In the genomic region with DNA sequence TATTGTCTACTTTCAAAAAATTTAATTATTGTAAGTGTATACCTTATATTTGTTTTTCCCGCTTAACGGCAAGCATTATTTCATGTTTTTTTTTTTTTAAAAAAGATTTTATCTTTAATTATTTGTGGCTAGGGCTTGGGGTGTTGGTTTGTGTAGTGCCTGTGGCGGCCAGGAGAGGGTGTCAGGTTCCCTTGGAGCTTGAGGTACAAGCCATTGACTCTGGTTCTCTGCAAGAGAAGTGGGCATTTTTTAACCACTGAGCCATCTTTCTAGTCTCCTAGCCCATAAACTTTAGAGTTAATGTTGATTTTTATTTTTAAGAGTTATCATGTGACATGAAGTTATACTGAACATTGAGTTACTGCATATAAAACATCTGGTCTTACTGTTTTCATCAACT, we compare ENCODE assay signal across 8 mouse cellular contexts. TPM values are rescaled to one million over a fixed set of nuclear protein-coding genes. Genes with fewer than 3 reads are reported as not detected.
A peak's percentile ranks its signal among the peaks of the same experiment; 100 is the strongest.
DNase-seq lines count a peak whose midpoint lies in the region; ATAC-seq lines count a peak whose summit lies in the region.
"Had no signal": no experiment of that assay in that cellular context is flagged by ENCODE, and none has a peak within 500 bp of the region (broad histone marks: within the 10 kb centered on the region; RNA-seq: fewer than 3 reads in every experiment).

No protein-coding gene starts in this region.

- no peaks in the 10 kb centered on the region for H3K4me1 ChIP-seq in heart, embryonic 10.5 days

- ATAC-seq in erythroid progenitor cell, adult 5-6 weeks (replicated peaks; ENCODE audit: low FRiP score, poor library complexity, severe bottlenecking), result no peak

- H3K36me3 ChIP-seq in heart, embryonic 10.5 days, result peaks cover 93% of the 10 kb centered on the region

- intact Hi-C loops in heart, postnatal 14 days (cut with DNase I), result loop anchor here (2.0 kb wide), 1 partner anchor 33 kb away; no protein-coding TSS in a partner anchor

- peak; percentile 33 to 55 for DNase-seq in heart, postnatal 14 days
- DNase-seq in heart, embryonic 10.5 days (ENCODE audit: low spot score), result no peak
- DNase-seq in ovary, postnatal 36 days (ENCODE audit: low spot score), result peak; percentile 31
- no peak for DNase-seq in ovary, adult 18-20 months (ENCODE audit: low spot score)
- peak; percentile 53 for DNase-seq in R1 (ENCODE audit: low read depth, low spot score)
- peak; percentile 33 to 80 for DNase-seq in kidney, postnatal 36 days

- 75% methylated on average over 3 of the region's 3 CpGs for WGBS in heart, embryonic 10.5 days

- no peak overlapping the region for H3K27ac ChIP-seq in heart, embryonic 10.5 days

- H3K4me3 ChIP-seq in heart, embryonic 10.5 days, result no peak overlapping the region
- H3K4me3 ChIP-seq: myocyte had no signal

- no peaks in the 10 kb centered on the region for H3K27me3 ChIP-seq in heart, embryonic 10.5 days (ENCODE audit: insufficient read depth, poor library complexity, severe bottlenecking)

- no peaks in the 10 kb centered on the region for H3K9me3 ChIP-seq in heart, embryonic 10.5 days

RNA-seq across cellular contexts. Expression of gene Itgae, which starts 18.5 kb away (rescaled TPM):
- under 1 TPM in 1 of 2 experiments, not detected in 1; 0.20 TPM for total RNA-seq in heart, postnatal 14 days (2021)
- polyA plus RNA-seq in heart, embryonic 10.5 days (2016; fragmentation: Nextera tagmentation; extraction: Ambion mirVana), result 0.25 and 0.44 TPM in 2 replicates
- not detected in 2 replicates for total RNA-seq in erythroid progenitor cell, adult 5-6 weeks (2015; ENCODE audit: low replicate concordance)
- 0.08 and 1.3 TPM in 2 replicates for total RNA-seq in erythroid progenitor cell, adult 5-6 weeks (2017; ENCODE audit: low replicate concordance)

RNA-seq across cellular contexts. Expression of gene Ncbp3, which starts 24.3 kb away (rescaled TPM):
- 1 to 10 TPM; 7.6 to 7.8 TPM for total RNA-seq in heart, postnatal 14 days (2021)
- 11.2 and 11.6 TPM in 2 replicates for polyA plus RNA-seq in heart, embryonic 10.5 days (2016; fragmentation: Nextera tagmentation; extraction: Ambion mirVana)
- total RNA-seq in erythroid progenitor cell, adult 5-6 weeks (2015; ENCODE audit: low replicate concordance), result 10.9 and 11.9 TPM in 2 replicates
- 17.4 and 18.9 TPM in 2 replicates for total RNA-seq in erythroid progenitor cell, adult 5-6 weeks (2017; ENCODE audit: low replicate concordance)

RNA-seq across cellular contexts. Expression of gene Camkk1, which starts 53.0 kb away (rescaled TPM):
- 1 to 10 TPM; 1.4 to 1.8 TPM for total RNA-seq in heart, postnatal 14 days (2021)
- 2.2 and 3.4 TPM in 2 replicates for polyA plus RNA-seq in heart, embryonic 10.5 days (2016; fragmentation: Nextera tagmentation; extraction: Ambion mirVana)
- total RNA-seq in erythroid progenitor cell, adult 5-6 weeks (2015; ENCODE audit: low replicate concordance), result not detected in 2 replicates
- 0.26 and 0.76 TPM in 2 replicates for total RNA-seq in erythroid progenitor cell, adult 5-6 weeks (2017; ENCODE audit: low replicate concordance)

Comparison
In these comparisons a context has a peak if more than half of its experiments do, and no peak if none do; other contexts are left out.
1. DNase-seq: peak in heart, postnatal 14 days (2 of 2), ovary, postnatal 36 days (single experiment), R1 (single experiment) and kidney, postnatal 36 days (2 of 2); none in heart, embryonic 10.5 days (single experiment) and ovary, adult 18-20 months (single experiment).